Mouse (Mus musculus) stomach, embryonic 16.5 days (tissue): ENCODE data around the gene Ing3. TPM values are rescaled to one million over a fixed set of nuclear protein-coding genes. Genes with fewer than 3 reads are reported as not detected.

Experiments
- ATAC-seq: fragments of 200-750 bp; cut with Nextera tagmentation; 2 replicates; pipeline ENCODE4 v1.8.0; 2017; ENCODE audit warnings: moderate number of reproducible peaks, moderate TSS enrichment; ENCODE audit not compliant: insufficient read depth, low FRiP score
- H3K27ac ChIP-seq: fragments of 300-500 bp; sonication (generic); 2 replicates; pipeline ENCODE4 v1.5.1; 2014; ENCODE audit warnings: low read length
- H3K27me3 ChIP-seq: fragments of 300-500 bp; sonication (generic); 2 replicates; pipeline ENCODE4 v1.6.1; 2014; ENCODE audit warnings: low read length, control low read depth, mixed read lengths; ENCODE audit not compliant: control insufficient read depth, insufficient read depth
- H3K36me3 ChIP-seq: fragments of 300-500 bp; sonication (generic); 2 replicates; pipeline ENCODE4 v1.6.1; 2014; ENCODE audit warnings: low read length; ENCODE audit not compliant: control insufficient read depth, insufficient read depth
- H3K4me1 ChIP-seq: fragments of 300-500 bp; sonication (generic); 2 replicates; pipeline ENCODE4 v1.6.1; 2014; ENCODE audit warnings: low read length, control low read depth, mixed read lengths; ENCODE audit not compliant: control insufficient read depth, insufficient read depth
- H3K4me2 ChIP-seq: fragments of 300-500 bp; sonication (generic); 2 replicates; pipeline ENCODE4 v1.6.1; 2014; ENCODE audit warnings: low read depth, low read length, mixed read lengths
- H3K4me3 ChIP-seq: fragments of 300-500 bp; sonication (generic); replicated peaks from 2 replicates; pipeline ENCODE4 v1.5.1; 2014; ENCODE audit warnings: mild to moderate bottlenecking, low read length
- H3K9ac ChIP-seq: fragments of 300-500 bp; sonication (generic); 2 replicates; pipeline ENCODE4 v1.6.1; 2014; ENCODE audit warnings: low read length
- H3K9me3 ChIP-seq: fragments of 300-500 bp; sonication (generic); replicated peaks from 2 replicates; pipeline ENCODE4 v1.6.1; 2016; ENCODE audit warnings: low read length, control low read depth; ENCODE audit not compliant: control insufficient read depth
- WGBS: fragments of 180-500 bp; shearing (Covaris S2); extraction: QIAGEN DNeasy Blood & Tissue Kit; methylation state at CpG from one replicate; pipeline ENCODE4 v1.1.7; 2014; 5-methylcytosine and 5-hydroxymethylcytosine counted together
- polyA plus RNA-seq: library from polyadenylated mRNA; unstranded; fragments of >200 nt; fragmentation: Nextera tagmentation; extraction: Ambion mirVana; gene quantifications from 2 replicates; pipeline ENCODE4 v1.2.1, GENCODE M21; 2015

Ing3 gene
- polyA plus RNA-seq, 1 experiment from 2014 or later: 37.5 TPM

- H3K9me3 ChIP-seq: no peaks in the 10 kb centered on the region
- no peak overlapping the region for H3K4me3 ChIP-seq
- H3K9ac ChIP-seq: no peak overlapping the region
- WGBS: 81% methylated on average over 4 of the region's 4 CpGs
- no peak overlapping the region for H3K27ac ChIP-seq
- H3K27me3 ChIP-seq: no peaks in the 10 kb centered on the region
- no peaks in the 10 kb centered on the region for H3K4me1 ChIP-seq
- no peak overlapping the region for H3K4me2 ChIP-seq
- ATAC-seq: no peak
- H3K36me3 ChIP-seq: 0 out of 2 replicates have a peak, but pooled peaks cover 7% of the 10 kb centered on the region
These were observed 9.6 kb downstream of the Ing3 start for GRCm38 (mm10) chr6:21958922-21959321.

GRCm38 (mm10) chr6:21959909-21960308 is 10.5 kb downstream of the Ing3 start:
- no peaks in the 10 kb centered on the region for H3K27me3 ChIP-seq
- ATAC-seq: no peak
- WGBS: 92% methylated on average over 5 of the region's 5 CpGs
- H3K9me3 ChIP-seq: no peaks in the 10 kb centered on the region
- H3K27ac ChIP-seq: no peak overlapping the region
- no peaks in the 10 kb centered on the region for H3K4me1 ChIP-seq
- H3K4me2 ChIP-seq: no peak overlapping the region
- H3K36me3 ChIP-seq: 0 out of 2 replicates have a peak, but pooled peaks cover 7% of the 10 kb centered on the region
- H3K9ac ChIP-seq: no peak overlapping the region
- H3K4me3 ChIP-seq: no peak overlapping the region

- Histone ChIP-seq H3K9ac (no peak overlapping the region), H3K4me1 (no peaks in the 10 kb centered on the region), H3K27me3 (no peaks in the 10 kb centered on the region), H3K4me2 (no peak overlapping the region), H3K4me3 (no peak overlapping the region), H3K27ac (no peak overlapping the region), H3K9me3 (no peaks in the 10 kb centered on the region), H3K36me3 (peaks cover 12% of the 10 kb centered on the region)
- WGBS: 63% methylated on average over 2 of the region's 2 CpGs
- no peak for ATAC-seq
These were observed 28.2 kb downstream of the Ing3 start for GRCm38 (mm10) chr6:21977532-21977931.

- no peaks in the 10 kb centered on the region for H3K27me3 ChIP-seq
- no peaks in the 10 kb centered on the region for H3K4me1 ChIP-seq
- WGBS: 72% methylated on average over 1 of the region's 1 CpGs
- no peak overlapping the region for H3K4me3 ChIP-seq
- no peak for ATAC-seq
- no peaks in the 10 kb centered on the region for H3K36me3 ChIP-seq
- no peak overlapping the region for H3K9ac ChIP-seq
- H3K9me3 ChIP-seq: no peaks in the 10 kb centered on the region
- no peak overlapping the region for H3K27ac ChIP-seq
- no peak overlapping the region for H3K4me2 ChIP-seq
These were observed 31.7 kb downstream of the Ing3 start for GRCm38 (mm10) chr6:21981114-21981513.

GRCm38 (mm10) chr6:21984990-21985731 is 35.8 kb downstream of the Ing3 start:
- Histone ChIP-seq H3K36me3 (no peaks in the 10 kb centered on the region), H3K4me2 (peak overlapping the region; percentile 92), H3K4me1 (no peaks in the 10 kb centered on the region), H3K27ac (peak overlapping the region; percentile 74), H3K27me3 (no peaks in the 10 kb centered on the region), H3K9me3 (no peaks in the 10 kb centered on the region), H3K9ac (peak overlapping the region; percentile 71), H3K4me3 (peak overlapping the region; percentile 49)
- ATAC-seq: peak; percentile 73; the same call in 1 of the 2 replicates
- WGBS: 7% methylated on average over 16 of the region's 16 CpGs

- under 1% methylated on average over 38 of the region's 38 CpGs for WGBS
- Histone ChIP-seq H3K4me1 (no peaks in the 10 kb centered on the region), H3K27me3 (no peaks in the 10 kb centered on the region), H3K36me3 (no peaks in the 10 kb centered on the region), H3K4me3 (peak within 1 kb of the TSS; percentile 49), H3K27ac (peak within 1 kb of the TSS; percentile 74), H3K9me3 (no peaks in the 10 kb centered on the region), H3K4me2 (peak within 1 kb of the TSS; percentile 92), H3K9ac (peak within 1 kb of the TSS; percentile 71)
- peak; percentile 78 for ATAC-seq
These were observed 36.6 kb downstream of the Ing3 start, which contains the start of gene Cped1 for GRCm38 (mm10) chr6:21985732-21986540. Cped1 (plus strand) TSS chr6:21985916.

- Histone ChIP-seq H3K9me3 (no peaks in the 10 kb centered on the region), H3K36me3 (no peaks in the 10 kb centered on the region), H3K27ac (peak overlapping the region; percentile 74), H3K9ac (peak overlapping the region; percentile 71), H3K27me3 (no peaks in the 10 kb centered on the region), H3K4me1 (no peaks in the 10 kb centered on the region), H3K4me3 (peak overlapping the region; percentile 49), H3K4me2 (peak overlapping the region; percentile 92)
- 12% methylated on average over 24 of the region's 24 CpGs for WGBS
- no peak for ATAC-seq
These were observed 37.4 kb downstream of the Ing3 start for GRCm38 (mm10) chr6:21986660-21987331.

- H3K4me2 ChIP-seq: peak overlapping the region; percentile 92
- H3K27ac ChIP-seq: peak overlapping the region; percentile 55
- H3K36me3 ChIP-seq: no peaks in the 10 kb centered on the region
- peak overlapping the region; percentile 61 for H3K9ac ChIP-seq
- H3K4me1 ChIP-seq: no peaks in the 10 kb centered on the region
- WGBS: 77% methylated on average over 2 of the region's 2 CpGs
- no peaks in the 10 kb centered on the region for H3K27me3 ChIP-seq
- no peaks in the 10 kb centered on the region for H3K9me3 ChIP-seq
- ATAC-seq: no peak
- H3K4me3 ChIP-seq: peak overlapping the region; percentile 46
These were observed 38.2 kb downstream of the Ing3 start for GRCm38 (mm10) chr6:21987554-21987953.
